11 mouse cellular contexts compared by ENCODE assay signal in the genomic region with DNA sequence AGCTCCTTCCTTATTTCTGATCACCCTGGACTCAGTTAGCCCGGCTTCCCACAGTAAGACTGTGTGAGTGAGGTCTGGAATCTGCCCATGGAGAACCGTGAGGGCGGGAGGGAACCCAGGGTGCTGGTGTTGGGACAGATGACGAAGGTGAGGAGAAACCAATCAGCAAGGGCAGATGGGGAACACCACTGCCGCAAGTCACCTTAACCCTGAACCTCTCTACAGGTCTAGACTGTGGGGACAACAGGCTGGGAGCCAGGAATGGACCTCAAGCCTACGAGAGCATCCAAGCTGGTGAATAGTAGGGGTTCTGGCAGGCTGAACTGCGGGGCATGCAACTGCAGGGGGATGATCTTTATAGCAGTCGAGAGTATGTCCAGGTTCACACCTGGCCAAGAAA.
"Had no signal": no experiment of that assay in that cellular context is flagged by ENCODE, and none has a peak within 500 bp of the region (broad histone marks: within the 10 kb centered on the region; RNA-seq: fewer than 3 reads in every experiment).

No protein-coding gene starts in this region.

- H3K4me2 ChIP-seq: liver, embryonic 13.5 days; midbrain, embryonic 11.5 days had no signal

- H3K4me3 ChIP-seq: liver, embryonic 13.5 days had no signal

- H3K9me3 ChIP-seq: liver, embryonic 13.5 days had no signal

- H3K36me3 ChIP-seq: liver, embryonic 13.5 days had no signal

- DNase-seq: kidney, postnatal 14 days; kidney, postnatal 4 days; liver, embryonic 13.5 days; lung, adult 2 months; lung, postnatal 14 days; lung, postnatal 4 days; midbrain, embryonic 14.5 days; thymus, adult 18-20 months; thymus, postnatal 36 days had no signal

- H3K9ac ChIP-seq: liver, embryonic 13.5 days had no signal

- H3K27ac ChIP-seq: liver, embryonic 13.5 days; stomach, postnatal 0 days had no signal
